Mouse (Mus musculus): Measurements from ENCODE around the gene Ifna7.
"Not testable (repeated sequence)": the region's sequence is repeated elsewhere in the genome, so short reads cannot be mapped to it uniquely, and the experiment has no call there.

Gene Ifna7

GRCm38 (mm10) chr4:88815928-88816327 lies at the start of gene Ifna7:
Gene Ifna7 (plus strand): TSS chr4:88816228.
- DNase-seq (ENCODE audit: low spot score in 2 of 2): no peak

- not testable (repeated sequence) for DNase-seq (ENCODE audit: low spot score in 2 of 2)
Observed at GRCm38 (mm10) chr4:88773534-88773933, 42.5 kb upstream of the Ifna7 start, which contains the start of gene Gm13290. Gene Gm13290 (plus strand): TSS chr4:88773834.

- DNase-seq (ENCODE audit: low spot score in 2 of 2): not testable (repeated sequence)
Observed at GRCm38 (mm10) chr4:88776622-88777021, 39.4 kb upstream of the Ifna7 start, which contains the start of gene Gm13289. Gene Gm13289 (plus strand): TSS chr4:88776922.

- not testable (repeated sequence) for DNase-seq (ENCODE audit: low spot score in 2 of 2)
Observed at GRCm38 (mm10) chr4:88779550-88779949, 36.5 kb upstream of the Ifna7 start, which contains the start of gene Gm13272. Gene Gm13272 (plus strand): TSS chr4:88779850.

- DNase-seq (ENCODE audit: low spot score in 2 of 2): not testable (repeated sequence)
Observed at GRCm38 (mm10) chr4:88780320-88780719, 35.7 kb upstream of the Ifna7 start.

- DNase-seq (ENCODE audit: low spot score in 2 of 2): not testable (repeated sequence)
Observed at GRCm38 (mm10) chr4:88781831-88782230, 34.2 kb upstream of the Ifna7 start, which contains the start of gene Ifnz. Gene Ifnz (plus strand): TSS chr4:88782131.

GRCm38 (mm10) chr4:88782335-88782734 lies 33.7 kb upstream of the Ifna7 start:
- not testable (repeated sequence) for DNase-seq (ENCODE audit: low spot score in 2 of 2)

GRCm38 (mm10) chr4:88785409-88785808 lies 30.6 kb upstream of the Ifna7 start, which contains the start of gene Gm13276:
Gene Gm13276 (plus strand): TSS chr4:88785709.
- not testable (repeated sequence) for DNase-seq (ENCODE audit: low spot score in 2 of 2)

GRCm38 (mm10) chr4:88788402-88788801 lies 27.6 kb upstream of the Ifna7 start, which contains the start of gene Gm13277:
Gene Gm13277 (plus strand): TSS chr4:88788632.
- peak; percentile 17 to 69 for DNase-seq (ENCODE audit: low spot score in 2 of 2)

- not testable (repeated sequence) for DNase-seq (ENCODE audit: low spot score in 2 of 2)
Observed at GRCm38 (mm10) chr4:88791250-88791649, 24.8 kb upstream of the Ifna7 start, which contains the start of gene Gm13278. Gene Gm13278 (plus strand): TSS chr4:88791550.

GRCm38 (mm10) chr4:88793936-88794675 lies 21.9 kb upstream of the Ifna7 start, which contains the start of gene Gm13275:
Gene Gm13275 (plus strand): TSS chr4:88794487.
- peak; percentile 47 to 79 for DNase-seq (ENCODE audit: low spot score in 2 of 2)

GRCm38 (mm10) chr4:88797097-88797496 lies 18.9 kb upstream of the Ifna7 start, which contains the start of gene Gm13279:
Gene Gm13279 (plus strand): TSS chr4:88797397.
- not testable (repeated sequence) for DNase-seq (ENCODE audit: low spot score in 2 of 2)

- not testable (repeated sequence) for DNase-seq (ENCODE audit: low spot score in 2 of 2)
Observed at GRCm38 (mm10) chr4:88799365-88799764, 16.7 kb upstream of the Ifna7 start, which contains the start of gene Gm13285. Gene Gm13285 (plus strand): TSS chr4:88799665.

GRCm38 (mm10) chr4:88802954-88803353 lies 13.1 kb upstream of the Ifna7 start, which contains the start of gene Gm13287:
Gene Gm13287 (plus strand): TSS chr4:88803254.
- DNase-seq (ENCODE audit: low spot score in 2 of 2): not testable (repeated sequence)

GRCm38 (mm10) chr4:88805231-88805630 lies 10.8 kb upstream of the Ifna7 start, which contains the start of gene Gm13288:
Gene Gm13288 (plus strand): TSS chr4:88805531.
- not testable (repeated sequence) for DNase-seq (ENCODE audit: low spot score in 2 of 2)

- DNase-seq (ENCODE audit: low spot score in 2 of 2): peak in 1 of 2 experiments; percentile 16
Observed at GRCm38 (mm10) chr4:88805761-88806160, 10.3 kb upstream of the Ifna7 start.

GRCm38 (mm10) chr4:88819659-88820058 lies 3.6 kb downstream of the Ifna7 start, which contains the start of gene Ifna11:
Gene Ifna11 (plus strand): TSS chr4:88819959.
- no peak for DNase-seq (ENCODE audit: low spot score in 2 of 2)

GRCm38 (mm10) chr4:88822995-88823394 lies 7.0 kb downstream of the Ifna7 start:
- peak in 1 of 2 experiments; percentile 22 for DNase-seq (ENCODE audit: low spot score in 2 of 2)

- DNase-seq (ENCODE audit: low spot score in 2 of 2): not testable (repeated sequence)
Observed at GRCm38 (mm10) chr4:88827116-88827515, 11.1 kb downstream of the Ifna7 start, which contains the start of gene Ifna6. Gene Ifna6 (plus strand): TSS chr4:88827416.

GRCm38 (mm10) chr4:88830523-88830922 lies 14.5 kb downstream of the Ifna7 start:
- peak in 1 of 2 experiments; percentile 37 for DNase-seq (ENCODE audit: low spot score in 2 of 2)

GRCm38 (mm10) chr4:88835225-88835624 lies 19.2 kb downstream of the Ifna7 start, which contains the start of gene Ifna5:
Gene Ifna5 (plus strand): TSS chr4:88835525.
- DNase-seq (ENCODE audit: low spot score in 2 of 2): not testable (repeated sequence)

GRCm38 (mm10) chr4:88838828-88839227 lies 22.8 kb downstream of the Ifna7 start:
- peak in 1 of 2 experiments; percentile 22 for DNase-seq (ENCODE audit: low spot score in 2 of 2)

Data from spleen, postnatal 10 days (tissue).